ENCODE assay signal across 11 mouse cellular contexts in the genomic region with DNA sequence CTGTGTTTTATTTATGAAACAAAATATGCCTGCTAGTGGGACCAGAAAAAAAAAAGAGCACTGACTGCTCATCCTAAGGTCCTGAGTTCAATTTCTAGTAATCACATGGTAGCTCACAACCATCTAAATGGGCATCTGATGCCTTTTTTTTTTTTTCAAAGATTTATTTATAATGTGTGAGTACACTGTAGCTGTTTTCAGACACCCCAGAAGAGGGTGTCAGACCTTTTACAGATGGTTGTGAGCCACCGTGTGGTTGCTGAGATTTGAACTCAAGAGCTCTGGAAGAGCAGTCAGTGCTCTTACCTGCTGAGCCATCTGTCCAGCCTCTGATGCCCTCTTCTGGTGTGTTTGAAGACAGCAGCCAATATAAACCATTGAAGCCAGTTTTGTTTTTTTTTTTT. TPM values are rescaled to one million over a fixed set of nuclear protein-coding genes. Genes with fewer than 3 reads are reported as not detected.
DNase-seq lines count a peak whose midpoint lies in the region; ATAC-seq lines count a peak whose summit lies in the region.
"Had no signal": no experiment of that assay in that cellular context is flagged by ENCODE, and none has a peak within 500 bp of the region (broad histone marks: within the 10 kb centered on the region; RNA-seq: fewer than 3 reads in every experiment).

No protein-coding gene starts in this region.

- peaks cover 21% of the 10 kb centered on the region for H3K36me3 ChIP-seq in hindbrain, embryonic 13.5 days
- H3K36me3 ChIP-seq in hindbrain, embryonic 16.5 days (ENCODE audit: control insufficient read depth, insufficient read depth, low read length), result peaks cover 7% of the 10 kb centered on the region; the same call in 1 of the 2 replicates

- no peaks in the 10 kb centered on the region for H3K9me3 ChIP-seq in hindbrain, embryonic 13.5 days
- no peaks in the 10 kb centered on the region for H3K9me3 ChIP-seq in hindbrain, embryonic 16.5 days (ENCODE audit: control insufficient read depth, low read length)

- H3K4me3 ChIP-seq in hindbrain, embryonic 13.5 days, result no peak overlapping the region
- H3K4me3 ChIP-seq in hindbrain, embryonic 16.5 days (ENCODE audit: low read length), result no peak overlapping the region

- H3K27me3 ChIP-seq in hindbrain, embryonic 13.5 days, result no peaks in the 10 kb centered on the region
- no peaks in the 10 kb centered on the region for H3K27me3 ChIP-seq in hindbrain, embryonic 16.5 days (replicated peaks; ENCODE audit: control insufficient read depth, insufficient read depth, low read length)

- WGBS in hindbrain, embryonic 13.5 days, result 47% methylated on average over 1 of the region's 1 CpGs
- 46% methylated on average over 1 of the region's 1 CpGs for WGBS in hindbrain, embryonic 16.5 days

- no peak overlapping the region for H3K4me2 ChIP-seq in hindbrain, embryonic 13.5 days
- H3K4me2 ChIP-seq in hindbrain, embryonic 16.5 days (ENCODE audit: low read length), result no peak overlapping the region

- no peak for ATAC-seq in hindbrain, embryonic 13.5 days (ENCODE audit: low FRiP score)
- ATAC-seq in hindbrain, embryonic 16.5 days, result no peak
- ATAC-seq in monocyte, adult 5-6 weeks (replicated peaks; ENCODE audit: insufficient number of reproducible peaks, low FRiP score, low TSS enrichment, poor library complexity, severe bottlenecking), result no peak

- no peak overlapping the region for H3K9ac ChIP-seq in hindbrain, embryonic 13.5 days
- H3K9ac ChIP-seq in hindbrain, embryonic 16.5 days (ENCODE audit: low read depth, low read length), result no peak overlapping the region

- intact Hi-C loops in gastrocnemius, postnatal 14 days (cut with DNase I; ENCODE audit: low total_unique reads), result no loop called here

- H3K27ac ChIP-seq in hindbrain, embryonic 13.5 days, result peak overlapping the region; percentile 44; the same call in 1 of the 2 replicates
- H3K27ac ChIP-seq in hindbrain, embryonic 16.5 days (ENCODE audit: low read depth, low read length), result no peak overlapping the region

- DNase-seq in monocyte, adult 2 months (ENCODE audit: low read depth in 1 of 2, low spot score in 2 of 2), result peak; percentile 46
- DNase-seq in adipocyte (ENCODE audit: low spot score), result peak; percentile 81
- peak; percentile 55 for DNase-seq in retina, postnatal 1 day
- no peak for DNase-seq in gastrocnemius, postnatal 14 days
- DNase-seq in urinary bladder, postnatal 14 days (ENCODE audit: low spot score), result no peak
- DNase-seq: adrenal gland, adult 2 months; gastrocnemius, postnatal 25 days; spleen, adult 18-20 months had no signal

- H3K4me1 ChIP-seq in hindbrain, embryonic 13.5 days (replicated peaks), result peaks cover 22% of the 10 kb centered on the region
- peaks cover 10% of the 10 kb centered on the region for H3K4me1 ChIP-seq in hindbrain, embryonic 16.5 days (ENCODE audit: control insufficient read depth, insufficient read depth, low read depth, low read length)

RNA-seq across cellular contexts. Expression of a gene that starts 7.2 kb away (rescaled TPM):
- 2,444 and 2,571 TPM in 2 replicates for polyA plus RNA-seq in hindbrain, embryonic 13.5 days (2015; fragmentation: Nextera tagmentation; extraction: Ambion mirVana)
- polyA plus RNA-seq in hindbrain, embryonic 16.5 days (2015; fragmentation: Nextera tagmentation; extraction: Ambion mirVana), result 1,585 and 1,603 TPM in 2 replicates
- 1,370 to 2,118 TPM (median 2,068 TPM) in 3 replicates for total RNA-seq in monocyte, adult 5-6 weeks (2017)
- 100 to 1,000 TPM; 132 to 170 TPM for total RNA-seq in gastrocnemius, postnatal 14 days (2021)

RNA-seq across cellular contexts. Expression of a gene that starts 8.0 kb away (rescaled TPM):
- 64.3 and 65.5 TPM in 2 replicates for polyA plus RNA-seq in hindbrain, embryonic 13.5 days (2015; fragmentation: Nextera tagmentation; extraction: Ambion mirVana)
- polyA plus RNA-seq in hindbrain, embryonic 16.5 days (2015; fragmentation: Nextera tagmentation; extraction: Ambion mirVana), result 76.0 and 76.2 TPM in 2 replicates
- total RNA-seq in monocyte, adult 5-6 weeks (2017), result 3.6 to 6.4 TPM (median 5.8 TPM) in 3 replicates
- total RNA-seq in gastrocnemius, postnatal 14 days (2021), result 10 to 100 TPM in 1 of 2 experiments, 1 to 10 TPM in 1; 7.2 to 11.3 TPM

RNA-seq across cellular contexts. Expression of a gene that starts 9.6 kb away (rescaled TPM):
- polyA plus RNA-seq in hindbrain, embryonic 13.5 days (2015; fragmentation: Nextera tagmentation; extraction: Ambion mirVana), result 33.8 and 37.1 TPM in 2 replicates
- polyA plus RNA-seq in hindbrain, embryonic 16.5 days (2015; fragmentation: Nextera tagmentation; extraction: Ambion mirVana), result 30.1 and 37.6 TPM in 2 replicates
- total RNA-seq in monocyte, adult 5-6 weeks (2017), result 8.3 to 18.3 TPM (median 11.6 TPM) in 3 replicates
- 1 to 10 TPM; 7.3 to 7.7 TPM for total RNA-seq in gastrocnemius, postnatal 14 days (2021)

RNA-seq across cellular contexts. Expression of a gene that starts 46.0 kb away (rescaled TPM):
- polyA plus RNA-seq in hindbrain, embryonic 13.5 days (2015; fragmentation: Nextera tagmentation; extraction: Ambion mirVana), result 0.88 and 1.3 TPM in 2 replicates
- 1.8 and 2.1 TPM in 2 replicates for polyA plus RNA-seq in hindbrain, embryonic 16.5 days (2015; fragmentation: Nextera tagmentation; extraction: Ambion mirVana)
- total RNA-seq in monocyte, adult 5-6 weeks (2017), result not detected in 3 replicates
- total RNA-seq in gastrocnemius, postnatal 14 days (2021), result 1 to 10 TPM; 1.9 to 6.7 TPM

RNA-seq across cellular contexts. Expression of a gene that starts 57.2 kb away (rescaled TPM):
- 1.5 and 2.0 TPM in 2 replicates for polyA plus RNA-seq in hindbrain, embryonic 13.5 days (2015; fragmentation: Nextera tagmentation; extraction: Ambion mirVana)
- 0.69 and 0.80 TPM in 2 replicates for polyA plus RNA-seq in hindbrain, embryonic 16.5 days (2015; fragmentation: Nextera tagmentation; extraction: Ambion mirVana)
- 27.7 to 53.1 TPM (median 29.1 TPM) in 3 replicates for total RNA-seq in monocyte, adult 5-6 weeks (2017)
- under 1 TPM; 0.31 to 0.33 TPM for total RNA-seq in gastrocnemius, postnatal 14 days (2021)

Comparison
In these comparisons a context has a peak if more than half of its experiments do, and no peak if none do; other contexts are left out.
1. DNase-seq: peak in monocyte, adult 2 months (2 of 2), adipocyte (single experiment) and retina, postnatal 1 day (single experiment); none in gastrocnemius, postnatal 14 days (single experiment) and urinary bladder, postnatal 14 days (single experiment).